Mouse (Mus musculus) Patski (cell line): ENCODE results near the gene Zfp595. TPM values are rescaled to one million over a fixed set of nuclear protein-coding genes. Genes with fewer than 3 reads are reported as not detected.
"Not testable (repeated sequence)": the region's sequence is repeated elsewhere in the genome, so short reads cannot be mapped to it uniquely, and the experiment has no call there.

ENCODE experiments used
- ATAC-seq: fragments of 100-300 bp; one replicate; pipeline ENCODE4 v1.8.0; 2021
- CTCF ChIA-PET: fragments of 350-600 bp; sonication (Branson Sonifier 250); formaldehyde crosslinking; loops from one replicate; lab custom pipeline; 2022; ENCODE audit warnings: inconsistent platforms; lab: Charles Lee
- POLR2A ChIA-PET: fragments of 350-600 bp; sonication (Branson Sonifier 250); formaldehyde crosslinking; loops from one replicate; lab custom pipeline; 2022; ENCODE audit warnings: antibody characterized with exemption, inconsistent platforms; lab: Charles Lee
- DNase-seq: peaks from one replicate; pipeline ENCODE4 v3.0.0-alpha.2; 2011; ENCODE audit warnings: low read depth, low spot score
- H3K27me3 ChIP-seq: fragments of 371-371 bp; one replicate; pipeline ENCODE4 v1.5.1; 2021
- CTCF ChIP-seq: fragments of 100-300 bp; IDR thresholded peaks from one replicate; pipeline ENCODE4 v1.5.1; 2021
- in situ Hi-C: fragments of 300-500 bp; cut with MboI; formaldehyde crosslinking; loops from 3 replicates; pipeline ENCODE4 v1.11.1; 2018; ENCODE audit warnings: low pct_unique_long_range_greater_than_20kb, mixed read lengths
- polyA plus RNA-seq: library from polyadenylated mRNA; unstranded; gene quantifications from one replicate; pipeline ENCODE4 v1.2.3, GENCODE M21; 2021

Gene Zfp595
- 3.2 TPM for polyA plus RNA-seq

- ATAC-seq: peak; percentile 94
- ChIA-PET CTCF (interaction anchor here (1.1 to 1.5 kb wide), 2 partner anchors 12 to 29 kb away, joined by 3 to 4 read pairs; no protein-coding TSS in a partner anchor), POLR2A (no interaction called here)
- in situ Hi-C loops: no loop called here
- TF ChIP-seq CTCF: peak; percentile 69
- no peaks in the 10 kb centered on the region for H3K27me3 ChIP-seq
- DNase-seq: peak; percentile 50
Observed at GRCm38 (mm10) chr13:67332019-67332724, at the start of gene Zfp595. Gene Zfp595 (minus strand): TSS chr13:67332570.

GRCm38 (mm10) chr13:67376255-67376654 lies 43.9 kb upstream of the Zfp595 start:
- in situ Hi-C loops: loop anchor here (10.0 kb wide), 1 partner anchor 201 kb away; the partner anchor contains the start of gene Rsl1

DNA sequence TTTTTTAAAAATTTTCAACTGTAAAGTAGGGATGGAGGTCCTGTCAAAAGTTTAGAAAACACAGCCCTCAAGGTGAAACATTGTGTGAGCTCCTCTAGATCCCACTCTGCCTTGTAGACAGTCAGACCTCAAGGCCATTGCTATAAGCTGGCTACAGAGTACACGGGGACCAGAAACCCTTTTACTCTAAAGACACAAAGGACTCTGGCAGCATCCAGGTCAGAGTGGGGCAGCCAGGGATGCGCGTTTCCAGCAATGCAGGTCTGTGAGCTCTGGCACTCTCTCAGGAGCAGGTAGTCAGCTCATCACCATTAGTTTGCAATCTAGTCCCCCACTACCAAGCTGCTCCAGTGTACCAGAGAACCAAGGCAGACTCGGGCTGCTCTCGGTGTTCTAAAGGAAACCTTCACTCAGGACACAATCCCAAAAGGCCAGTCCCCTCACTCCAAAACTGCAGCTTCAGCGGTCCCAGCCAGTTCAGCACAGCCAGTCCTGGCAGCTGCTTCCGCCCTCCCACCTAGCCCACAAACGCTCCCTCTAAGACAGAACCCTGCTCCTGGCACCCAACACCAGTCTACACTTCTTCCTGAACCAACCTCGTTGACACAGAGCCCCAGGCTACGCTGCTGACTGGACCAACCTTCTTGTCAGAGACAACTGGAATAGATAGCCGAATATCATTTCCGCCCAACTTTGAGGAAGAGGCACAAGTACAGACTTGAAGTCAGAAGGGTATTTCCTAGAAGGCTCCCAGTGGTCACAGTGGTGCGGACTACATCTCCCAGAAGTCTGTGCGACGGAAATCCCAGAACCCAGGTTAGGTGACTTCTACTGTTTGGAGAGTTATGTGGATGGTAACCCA lies 42.9 kb upstream of the Zfp595 start, which contains the start of the genes Gm28041 and Zfp456:
Gene Gm28041, minus strand, starts transcription at position 684 of the 862 bp plus-strand sequence.
Gene Zfp456, minus strand, starts transcription at position 761 of the 862 bp plus-strand sequence.
- CTCF ChIA-PET, POLR2A ChIA-PET, DNase-seq, H3K27me3 ChIP-seq: not testable (repeated sequence)
- in situ Hi-C loops: loop anchor here (10.0 kb wide), 1 partner anchor 200 kb away; the partner anchor contains the start of gene Rsl1
- ATAC-seq: peak; percentile 82

More at GRCm38 (mm10) chr13:67376255-67376654, 43.9 kb upstream of the Zfp595 start:
- H3K27me3 ChIP-seq, ATAC-seq, DNase-seq, CTCF ChIA-PET, POLR2A ChIA-PET: not testable (repeated sequence)

GRCm38 (mm10) chr13:67360131-67360744 lies 27.9 kb upstream of the Zfp595 start, which contains the start of the genes Gm28044 and Zfp953:
Gene Gm28044 (minus strand): TSS chr13:67360536.
Gene Zfp953 (minus strand): TSS chr13:67360605.
- ChIA-PET CTCF (interaction anchor here (1.9 kb wide), 1 partner anchor 28 kb away, joined by 3 read pairs; the partner anchor contains the start of gene Zfp595), POLR2A (no interaction called here)
- H3K27me3 ChIP-seq: no peaks in the 10 kb centered on the region
- in situ Hi-C loops: loop anchor here (5.0 kb wide), 1 partner anchor 42 kb away; no protein-coding TSS in a partner anchor
- DNase-seq (peak; percentile 69), ATAC-seq (peak; percentile 93)
- TF ChIP-seq CTCF: peak; percentile 44

DNA sequence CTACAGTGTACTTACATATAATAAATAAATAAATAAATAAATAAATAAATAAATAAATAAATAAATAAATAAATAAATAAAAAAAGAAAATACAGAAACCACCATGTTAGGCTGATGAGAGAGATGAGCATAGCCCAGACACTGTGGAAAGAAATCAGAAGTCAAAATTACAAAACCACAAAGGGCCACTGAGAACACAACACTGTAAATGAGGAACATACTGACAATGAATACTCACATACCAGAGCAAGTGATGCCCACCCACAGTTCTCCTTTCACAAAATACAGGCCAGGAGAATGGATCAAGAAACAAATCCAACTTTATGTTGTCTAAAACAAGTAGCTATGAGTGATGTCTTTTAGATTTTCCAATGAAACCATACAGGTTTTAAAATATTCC lies 19.5 kb upstream of the Zfp595 start:
- ATAC-seq (no peak), DNase-seq (no peak)
- TF ChIP-seq CTCF: no peak
- ChIA-PET POLR2A (no interaction called here), CTCF (no interaction called here)
- in situ Hi-C loops: no loop called here
- no peaks in the 10 kb centered on the region for H3K27me3 ChIP-seq

GRCm38 (mm10) chr13:67343422-67343821 lies 11.1 kb upstream of the Zfp595 start:
- DNase-seq (no peak), ATAC-seq (no peak)
- ChIA-PET POLR2A (no interaction called here), CTCF (interaction anchor here (1.6 kb wide), 1 partner anchor 11 kb away, joined by 4 read pairs; the partner anchor contains the start of gene Zfp595)
- no peak for TF ChIP-seq CTCF
- H3K27me3 ChIP-seq: no peaks in the 10 kb centered on the region
- in situ Hi-C loops: no loop called here

- ATAC-seq: peak; percentile 17
- in situ Hi-C loops: no loop called here
- TF ChIP-seq CTCF: peak; percentile 8
- ChIA-PET CTCF (interaction anchor here (1.1 to 1.5 kb wide), 2 partner anchors 11 to 28 kb away, joined by 3 to 4 read pairs; no protein-coding TSS in a partner anchor), POLR2A (no interaction called here)
- DNase-seq: no peak
- no peaks in the 10 kb centered on the region for H3K27me3 ChIP-seq
Observed at GRCm38 (mm10) chr13:67332877-67333276, 507 bp upstream of the Zfp595 start.

DNA sequence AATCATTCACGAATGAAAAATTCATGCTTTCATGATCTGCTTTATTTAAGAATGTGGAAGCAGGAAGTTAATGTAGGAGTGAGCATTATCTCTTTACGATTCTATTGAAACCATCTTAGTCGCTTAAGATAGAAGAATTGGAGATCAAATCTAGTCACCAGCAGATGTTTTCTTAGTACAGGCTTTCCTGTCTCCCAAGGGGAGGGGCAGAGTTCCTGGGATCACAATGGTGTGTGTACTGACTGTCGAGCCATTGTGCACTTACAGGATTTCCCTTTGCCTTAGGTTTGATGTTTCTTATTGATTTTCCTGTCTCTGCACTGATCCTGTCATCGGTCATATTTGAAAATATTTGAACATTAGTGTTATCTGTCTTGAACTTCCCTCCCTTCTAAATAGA lies 25.7 kb downstream of the Zfp595 start:
- TF ChIP-seq CTCF: no peak
- in situ Hi-C loops: loop anchor here (5.0 to 25.0 kb wide), 2 partner anchors 179 to 531 kb away; partner anchors contain the start of gene Gm10037
- POLR2A ChIA-PET: interaction anchor here (0.5 to 1.0 kb wide), 2 partner anchors 37 to 179 kb away, joined by 3 read pairs; no protein-coding TSS in a partner anchor
- no peaks in the 10 kb centered on the region for H3K27me3 ChIP-seq
- DNase-seq: no peak
- no peak for ATAC-seq
- CTCF ChIA-PET: interaction anchor here (1.0 kb wide), 1 partner anchor 178 kb away, joined by 5 read pairs; no protein-coding TSS in a partner anchor

DNA sequence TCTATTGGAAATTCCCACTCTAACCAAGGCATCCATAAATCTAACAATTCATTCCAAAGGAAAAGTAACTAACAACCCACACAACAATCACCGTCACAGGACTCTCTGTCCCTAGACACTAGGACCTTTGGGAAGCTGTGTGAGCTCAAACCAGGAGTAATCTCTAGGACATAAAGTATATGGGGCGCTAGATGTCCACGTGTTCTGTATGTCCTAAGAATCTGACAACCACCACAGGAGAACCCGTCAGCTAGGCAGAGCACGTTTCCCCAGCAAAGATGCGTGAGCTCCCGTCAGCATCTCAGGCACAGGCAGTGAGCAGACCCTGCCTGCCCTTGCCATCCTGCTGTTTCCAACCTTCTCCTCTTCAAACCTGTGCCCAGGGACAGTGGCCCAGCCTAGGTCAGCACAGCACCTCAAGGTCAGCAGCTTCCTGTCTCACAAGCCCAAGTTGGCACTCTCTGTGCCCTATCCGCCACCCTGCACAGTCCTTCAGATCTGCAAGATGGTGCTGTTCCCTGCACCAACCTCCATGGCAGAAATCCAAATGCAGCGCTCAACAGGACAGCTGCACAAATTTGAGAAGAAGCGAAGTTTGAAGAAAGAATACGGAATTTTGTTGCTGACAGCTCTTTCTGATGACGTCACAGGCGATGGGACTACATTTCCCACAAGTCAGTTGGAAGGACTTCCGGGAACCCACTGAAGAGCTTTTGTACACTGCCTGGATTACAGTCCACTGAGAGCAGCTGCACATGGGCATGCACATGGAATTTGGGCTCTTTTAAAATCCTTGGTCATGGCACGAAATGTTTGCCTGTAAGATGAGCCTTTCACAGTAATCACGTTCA lies 26.3 kb downstream of the Zfp595 start, which contains the start of gene Zfp457:
Gene Zfp457, minus strand, starts transcription at position 664 of the 851 bp plus-strand sequence.
- no peak for TF ChIP-seq CTCF
- ATAC-seq (peak; percentile 96), DNase-seq (peak; percentile 77)
- ChIA-PET POLR2A (interaction anchor here (0.5 to 1.0 kb wide), 2 partner anchors 36 to 178 kb away, joined by 3 read pairs; no protein-coding TSS in a partner anchor), CTCF (interaction anchor here (1.0 kb wide), 1 partner anchor 177 kb away, joined by 5 read pairs; no protein-coding TSS in a partner anchor)
- no peaks in the 10 kb centered on the region for H3K27me3 ChIP-seq
- in situ Hi-C loops: loop anchor here (5.0 to 25.0 kb wide), 2 partner anchors 179 to 531 kb away; partner anchors contain the start of gene Gm10037
